Mouse (Mus musculus) thymus, postnatal 36 days (tissue): Measurements from ENCODE around the gene Fam205a2.
"Not testable (repeated sequence)": the region's sequence is repeated elsewhere in the genome, so short reads cannot be mapped to it uniquely, and the experiment has no call there.

Source experiments
- DNase-seq, 2 experiments: peaks; one replicate each; pipeline ENCODE4 v3.0.0; 2022; ENCODE audit warnings: mixed read lengths in 2 of 2

Gene Fam205a2

DNA sequence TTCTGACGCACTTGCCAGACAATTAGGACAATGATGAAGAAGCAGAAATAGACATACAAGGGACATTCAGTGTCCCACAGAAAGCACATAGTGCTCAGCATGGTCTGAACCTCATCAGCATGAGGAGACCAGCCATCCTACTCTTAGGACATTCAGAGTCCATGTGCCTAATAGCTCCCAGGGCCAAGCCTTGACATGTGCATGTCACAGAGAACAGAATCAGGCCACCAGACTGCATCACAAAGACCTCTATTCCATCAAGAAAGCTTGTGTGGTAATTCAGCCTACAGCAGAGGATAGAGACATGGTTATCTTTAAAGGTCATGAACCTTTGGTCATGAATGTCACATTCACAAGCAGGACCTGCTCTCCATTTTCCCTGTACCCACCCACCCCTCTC is at the start of gene Fam205a2:
Gene Fam205a2, minus strand, starts transcription at position 101 of the 400 bp plus-strand sequence.
- DNase-seq, result not testable (repeated sequence)
